Mouse (Mus musculus) stomach, postnatal 0 days (tissue): ENCODE measurements around the gene Smarcad1.

Experiments used
- CTCF ChIP-seq: IDR thresholded peaks from 2 replicates; pipeline ENCODE4 v1.5.1; 2016; ENCODE audit warnings: antibody characterized with exemption, low read depth, mild to moderate bottlenecking, moderate library complexity
- EP300 ChIP-seq: optimal IDR thresholded peaks from 2 replicates; pipeline ENCODE3; 2016; ENCODE audit warnings: antibody characterized with exemption

- TF ChIP-seq CTCF (no peak), EP300 (no peak)
These were observed 117.1 kb downstream of the Smarcad1 start for GRCm38 (mm10) chr6:65159381-65159942.
